Mouse (Mus musculus) erythroblast, embryonic 14.5 days (primary cell): ENCODE data around the gene Ecpas.

Source experiments
- GATA1 ChIP-seq: IDR thresholded peaks from 2 replicates; pipeline ENCODE4 v1.6.1; 2012; ENCODE audit warnings: low read length, inconsistent platforms, mixed read lengths
- TAL1 ChIP-seq: IDR thresholded peaks from 3 replicates; pipeline ENCODE4 v1.6.1; 2012; ENCODE audit warnings: low read length, inconsistent platforms, mixed read lengths

GRCm38 (mm10) chr4:58941638-58942037 is 29.1 kb upstream of the Ecpas start:
- TF ChIP-seq GATA1 (no peak), TAL1 (no peak)
